Mouse (Mus musculus): ENCODE measurements around the gene Ppfibp2. TPM values are rescaled to one million over a fixed set of nuclear protein-coding genes. Genes with fewer than 3 reads are reported as not detected.

Gene Ppfibp2
- polyA plus RNA-seq, 1 experiment from 2014 or later: 4.2 TPM

GRCm38 (mm10) chr7:107600651-107601050, 5.6 kb downstream of the Ppfibp2 start:
- H3K36me3 ChIP-seq (ENCODE audit: control insufficient read depth, insufficient read depth, low read length): no peaks in the 10 kb centered on the region
- H3K4me1 ChIP-seq (replicated peaks; ENCODE audit: control insufficient read depth, insufficient read depth, low read length): no peaks in the 10 kb centered on the region
- no peak overlapping the region for H3K4me2 ChIP-seq (ENCODE audit: low read depth, low read length, severe bottlenecking)
- no peaks in the 10 kb centered on the region; the same call in 1 of the 2 replicates for H3K27me3 ChIP-seq (ENCODE audit: control insufficient read depth, insufficient read depth, low read length)
- no peak overlapping the region for H3K27ac ChIP-seq (ENCODE audit: low read depth, low read length)
- no peak overlapping the region for H3K4me3 ChIP-seq (ENCODE audit: low read depth, low read length)
- 72% methylated on average over 5 of the region's 5 CpGs for WGBS
- DNase-seq (ENCODE audit: low spot score) (no peak), ATAC-seq (replicated peaks; ENCODE audit: low FRiP score) (no peak)
- H3K9ac ChIP-seq (ENCODE audit: low read length): no peak overlapping the region
- no peaks in the 10 kb centered on the region for H3K9me3 ChIP-seq (ENCODE audit: control insufficient read depth, low read length)

GRCm38 (mm10) chr7:107602505-107602904, 7.5 kb downstream of the Ppfibp2 start:
- Histone ChIP-seq H3K4me3 (ENCODE audit: low read depth, low read length) (no peak overlapping the region), H3K36me3 (ENCODE audit: control insufficient read depth, insufficient read depth, low read length) (no peaks in the 10 kb centered on the region), H3K27me3 (ENCODE audit: control insufficient read depth, insufficient read depth, low read length) (no peaks in the 10 kb centered on the region), H3K27ac (ENCODE audit: low read depth, low read length) (no peak overlapping the region), H3K4me2 (ENCODE audit: low read depth, low read length, severe bottlenecking) (no peak overlapping the region), H3K4me1 (replicated peaks; ENCODE audit: control insufficient read depth, insufficient read depth, low read length) (no peaks in the 10 kb centered on the region), H3K9me3 (ENCODE audit: control insufficient read depth, low read length) (no peaks in the 10 kb centered on the region), H3K9ac (ENCODE audit: low read length) (no peak overlapping the region)
- DNase-seq (ENCODE audit: low spot score): no peak
- no peak for ATAC-seq (replicated peaks; ENCODE audit: low FRiP score)
- 80% methylated on average over 4 of the region's 4 CpGs for WGBS

GRCm38 (mm10) chr7:107602913-107603312, 7.9 kb downstream of the Ppfibp2 start:
- Histone ChIP-seq H3K9me3 (ENCODE audit: control insufficient read depth, low read length) (no peaks in the 10 kb centered on the region), H3K36me3 (ENCODE audit: control insufficient read depth, insufficient read depth, low read length) (no peaks in the 10 kb centered on the region), H3K4me1 (replicated peaks; ENCODE audit: control insufficient read depth, insufficient read depth, low read length) (no peaks in the 10 kb centered on the region), H3K9ac (ENCODE audit: low read length) (no peak overlapping the region), H3K27me3 (ENCODE audit: control insufficient read depth, insufficient read depth, low read length) (no peaks in the 10 kb centered on the region), H3K4me3 (ENCODE audit: low read depth, low read length) (no peak overlapping the region), H3K4me2 (ENCODE audit: low read depth, low read length, severe bottlenecking) (no peak overlapping the region), H3K27ac (ENCODE audit: low read depth, low read length) (no peak overlapping the region)
- 67% methylated on average over 6 of the region's 6 CpGs for WGBS
- no peak for ATAC-seq (replicated peaks; ENCODE audit: low FRiP score)
- no peak for DNase-seq (ENCODE audit: low spot score)

GRCm38 (mm10) chr7:107607766-107608165, 12.8 kb downstream of the Ppfibp2 start:
- 93% methylated on average over 1 of the region's 1 CpGs for whole genome bisulfite sequencing
- no peak overlapping the region for H3K27ac ChIP-seq (ENCODE audit: low read depth, low read length)
- no peak for ATAC-seq (replicated peaks; ENCODE audit: low FRiP score)

GRCm38 (mm10) chr7:107609622-107610255, 14.7 kb downstream of the Ppfibp2 start:
- Histone ChIP-seq H3K27me3 (ENCODE audit: control insufficient read depth, insufficient read depth, low read length) (no peaks in the 10 kb centered on the region), H3K4me3 (ENCODE audit: low read depth, low read length) (no peak overlapping the region), H3K27ac (ENCODE audit: low read depth, low read length) (no peak overlapping the region), H3K9ac (ENCODE audit: low read length) (no peak overlapping the region), H3K9me3 (ENCODE audit: control insufficient read depth, low read length) (no peaks in the 10 kb centered on the region), H3K36me3 (ENCODE audit: control insufficient read depth, insufficient read depth, low read length) (no peaks in the 10 kb centered on the region), H3K4me1 (replicated peaks; ENCODE audit: control insufficient read depth, insufficient read depth, low read length) (no peaks in the 10 kb centered on the region), H3K4me2 (ENCODE audit: low read depth, low read length, severe bottlenecking) (no peak overlapping the region)
- DNase-seq (ENCODE audit: low spot score) (no peak), ATAC-seq (replicated peaks; ENCODE audit: low FRiP score) (no peak)
- WGBS: 89% methylated on average over 2 of the region's 2 CpGs

More at GRCm38 (mm10) chr7:107607766-107608165, 12.8 kb downstream of the Ppfibp2 start:
- no peaks in the 10 kb centered on the region for H3K9me3 ChIP-seq (ENCODE audit: control insufficient read depth, low read length)
- DNase-seq (ENCODE audit: low spot score): no peak
- no peaks in the 10 kb centered on the region for H3K27me3 ChIP-seq (ENCODE audit: control insufficient read depth, insufficient read depth, low read length)
- no peaks in the 10 kb centered on the region for H3K4me1 ChIP-seq (replicated peaks; ENCODE audit: control insufficient read depth, insufficient read depth, low read length)
- H3K4me2 ChIP-seq (ENCODE audit: low read depth, low read length, severe bottlenecking): no peak overlapping the region
- H3K4me3 ChIP-seq (ENCODE audit: low read depth, low read length): no peak overlapping the region
- H3K9ac ChIP-seq (ENCODE audit: low read length): no peak overlapping the region
- no peaks in the 10 kb centered on the region for H3K36me3 ChIP-seq (ENCODE audit: control insufficient read depth, insufficient read depth, low read length)

- Histone ChIP-seq H3K4me1 (replicated peaks; ENCODE audit: control insufficient read depth, insufficient read depth, low read length) (no peaks in the 10 kb centered on the region), H3K9ac (ENCODE audit: low read length) (no peak overlapping the region), H3K4me2 (ENCODE audit: low read depth, low read length, severe bottlenecking) (no peak overlapping the region), H3K27me3 (ENCODE audit: control insufficient read depth, insufficient read depth, low read length) (no peaks in the 10 kb centered on the region), H3K36me3 (ENCODE audit: control insufficient read depth, insufficient read depth, low read length) (no peaks in the 10 kb centered on the region), H3K9me3 (ENCODE audit: control insufficient read depth, low read length) (no peaks in the 10 kb centered on the region), H3K27ac (ENCODE audit: low read depth, low read length) (no peak overlapping the region), H3K4me3 (ENCODE audit: low read depth, low read length) (no peak overlapping the region)
- DNase-seq (ENCODE audit: low spot score): no peak
- ATAC-seq (replicated peaks; ENCODE audit: low FRiP score): no peak
- 90% methylated on average over 5 of the region's 5 CpGs for WGBS
Observed at GRCm38 (mm10) chr7:107610880-107611279, 15.9 kb downstream of the Ppfibp2 start.

- no peaks in the 10 kb centered on the region for H3K27me3 ChIP-seq (ENCODE audit: control insufficient read depth, insufficient read depth, low read length)
- ATAC-seq (replicated peaks; ENCODE audit: low FRiP score) (peak; percentile 27; the same call in 1 of the 2 replicates), DNase-seq (ENCODE audit: low spot score) (no peak)
- no peaks in the 10 kb centered on the region for H3K36me3 ChIP-seq (ENCODE audit: control insufficient read depth, insufficient read depth, low read length)
- no peak overlapping the region for H3K27ac ChIP-seq (ENCODE audit: low read depth, low read length)
- H3K4me1 ChIP-seq (replicated peaks; ENCODE audit: control insufficient read depth, insufficient read depth, low read length): no peaks in the 10 kb centered on the region
- no peak overlapping the region for H3K4me3 ChIP-seq (ENCODE audit: low read depth, low read length)
- 33% methylated on average over 10 of the region's 11 CpGs for WGBS
- no peak overlapping the region for H3K4me2 ChIP-seq (ENCODE audit: low read depth, low read length, severe bottlenecking)
- no peak overlapping the region for H3K9ac ChIP-seq (ENCODE audit: low read length)
- no peaks in the 10 kb centered on the region for H3K9me3 ChIP-seq (ENCODE audit: control insufficient read depth, low read length)
Observed at GRCm38 (mm10) chr7:107618028-107618992, 23.3 kb downstream of the Ppfibp2 start.

- Histone ChIP-seq H3K9me3 (ENCODE audit: control insufficient read depth, low read length) (no peaks in the 10 kb centered on the region), H3K4me3 (ENCODE audit: low read depth, low read length) (no peak overlapping the region), H3K4me1 (replicated peaks; ENCODE audit: control insufficient read depth, insufficient read depth, low read length) (no peaks in the 10 kb centered on the region), H3K4me2 (ENCODE audit: low read depth, low read length, severe bottlenecking) (no peak overlapping the region), H3K36me3 (ENCODE audit: control insufficient read depth, insufficient read depth, low read length) (no peaks in the 10 kb centered on the region), H3K27ac (ENCODE audit: low read depth, low read length) (no peak overlapping the region), H3K9ac (ENCODE audit: low read length) (no peak overlapping the region), H3K27me3 (ENCODE audit: control insufficient read depth, insufficient read depth, low read length) (no peaks in the 10 kb centered on the region)
- DNase-seq (ENCODE audit: low spot score) (no peak), ATAC-seq (replicated peaks; ENCODE audit: low FRiP score) (no peak)
- WGBS: 71% methylated on average over 4 of the region's 4 CpGs
Observed at GRCm38 (mm10) chr7:107619225-107619624, 24.2 kb downstream of the Ppfibp2 start.
